Mouse (Mus musculus) layer of hippocampus, postnatal 25 days (tissue): ENCODE data around the gene Apoa2. TPM values are rescaled to one million over a fixed set of nuclear protein-coding genes. Genes with fewer than 3 reads are reported as not detected.

Source experiments
- total RNA-seq, 2 experiments: library from RNA; stranded (reverse); gene quantifications; 2 replicates each; pipeline ENCODE4 v1.2.3; 2021

Gene Apoa2
- total RNA-seq, 2 experiments from 2014 or later: 1.9 to 2.3 TPM

Other genes starting within 250 kb of the Apoa2 start
- 1 to 10 TPM; 3.4 to 3.6 TPM for gene Fcgr2b, start 248.5 kb upstream of the Apoa2 start, total RNA-seq
- gene Fcgr4, start 206.1 kb upstream of the Apoa2 start, total RNA-seq: under 1 TPM in 1 of 2 experiments, not detected in 1; 0.22 TPM
- gene Fcgr3, start 160.1 kb upstream of the Apoa2 start, total RNA-seq: 10 to 100 TPM; 12.1 to 14.0 TPM
- 1 to 10 TPM in 1 of 2 experiments, under 1 TPM in 1; 0.52 to 1.5 TPM for gene Cfap126, start 111.1 kb upstream of the Apoa2 start, total RNA-seq
- 100 to 1,000 TPM; 204 to 220 TPM for gene Sdhc, start 74.5 kb upstream of the Apoa2 start, total RNA-seq
- not detected for gene Mpz, start 74.3 kb upstream of the Apoa2 start, total RNA-seq
- 10 to 100 TPM; 42.1 to 43.6 TPM for gene Pcp4l1, start 28.8 kb upstream of the Apoa2 start, total RNA-seq
- gene Nr1i3, start 11.1 kb upstream of the Apoa2 start, total RNA-seq: under 1 TPM; 0.12 to 0.15 TPM
- gene Tomm40l, start 2.5 kb upstream of the Apoa2 start, total RNA-seq: 10 to 100 TPM; 81.4 to 85.9 TPM
- 10 to 100 TPM; 13.1 to 15.8 TPM for gene Fcer1g, start 9.3 kb downstream of the Apoa2 start, total RNA-seq
- 10 to 100 TPM; 23.5 to 26.1 TPM for gene Adamts4, start 25.4 kb downstream of the Apoa2 start, total RNA-seq
- 100 to 1,000 TPM; 280 to 296 TPM for gene Ndufs2, start 26.3 kb downstream of the Apoa2 start, total RNA-seq
- gene B4galt3, start 45.3 kb downstream of the Apoa2 start, total RNA-seq: 10 to 100 TPM; 63.9 to 66.7 TPM
- gene Ppox, start 56.1 kb downstream of the Apoa2 start, total RNA-seq: 10 to 100 TPM; 21.9 to 33.4 TPM
- gene Usp21, start 62.9 kb downstream of the Apoa2 start, total RNA-seq: 10 to 100 TPM; 58.1 to 64.8 TPM
- 100 to 1,000 TPM; 105 to 116 TPM for gene Ufc1, start 70.0 kb downstream of the Apoa2 start, total RNA-seq
- 10 to 100 TPM; 34.6 to 35.4 TPM for gene Dedd, start 104.1 kb downstream of the Apoa2 start, total RNA-seq
- 10 to 100 TPM; 45.7 to 47.3 TPM for gene Nit1, start 120.6 kb downstream of the Apoa2 start, total RNA-seq
- 100 to 1,000 TPM; 163 to 173 TPM for gene Pfdn2, start 120.6 kb downstream of the Apoa2 start, total RNA-seq
- 1 to 10 TPM; 6.4 to 9.2 TPM for gene Klhdc9, start 135.7 kb downstream of the Apoa2 start, total RNA-seq
- 1 to 10 TPM; 3.6 to 3.7 TPM for gene Nectin4, start 145.0 kb downstream of the Apoa2 start, total RNA-seq
- 1 to 10 TPM; 1.8 to 2.0 TPM for gene Arhgap30, start 163.9 kb downstream of the Apoa2 start, total RNA-seq
- gene Usf1, start 186.3 kb downstream of the Apoa2 start, total RNA-seq: 100 to 1,000 TPM; 113 to 139 TPM
- 1 to 10 TPM; 3.1 to 3.3 TPM for gene Tstd1, start 193.8 kb downstream of the Apoa2 start, total RNA-seq
- gene F11r, start 212.5 kb downstream of the Apoa2 start, total RNA-seq: 1 to 10 TPM; 4.7 to 5.1 TPM